Mouse (Mus musculus) frontal cortex, postnatal 25 days (tissue): ENCODE measurements around the gene F12.

Experiments
- DNase-seq, 2 experiments: peaks; one replicate each; pipeline ENCODE4 v3.0.0; 2022; ENCODE audit warnings: low spot score in 2 of 2

Gene F12

GRCm38 (mm10) chr13:55426613-55427012 lies at the start of gene F12:
Gene F12, minus strand, starts transcription at chr13:55426793.
- no peak for DNase-seq

GRCm38 (mm10) chr13:55476256-55476655 lies 49.7 kb upstream of the F12 start:
- DNase-seq: no peak

- DNase-seq: no peak
These were observed 49.2 kb upstream of the F12 start for GRCm38 (mm10) chr13:55475750-55476149.

GRCm38 (mm10) chr13:55474621-55475069 lies 48.1 kb upstream of the F12 start:
- DNase-seq: peak in 1 of 2 experiments; percentile 55

GRCm38 (mm10) chr13:55473961-55474360 lies 47.4 kb upstream of the F12 start:
- DNase-seq: no peak

GRCm38 (mm10) chr13:55473076-55473831 lies 46.7 kb upstream of the F12 start:
- DNase-seq: no peak

- peak in 1 of 2 experiments; percentile 64 for DNase-seq
These were observed 45.8 kb upstream of the F12 start for GRCm38 (mm10) chr13:55472132-55473022.

GRCm38 (mm10) chr13:55471819-55472131 lies 45.2 kb upstream of the F12 start:
- no peak for DNase-seq

- peak in 1 of 2 experiments; percentile 79 for DNase-seq
These were observed 44.7 kb upstream of the F12 start for GRCm38 (mm10) chr13:55471156-55471818.

- no peak for DNase-seq
These were observed 43.8 kb upstream of the F12 start for GRCm38 (mm10) chr13:55470372-55470771.

GRCm38 (mm10) chr13:55468851-55469560 lies 42.4 kb upstream of the F12 start:
- DNase-seq: no peak

GRCm38 (mm10) chr13:55465830-55466440 lies 39.3 kb upstream of the F12 start:
- DNase-seq: no peak

GRCm38 (mm10) chr13:55465184-55465583 lies 38.6 kb upstream of the F12 start:
- DNase-seq: no peak

- DNase-seq: peak in 1 of 2 experiments; percentile 55
These were observed 37.7 kb upstream of the F12 start, which contains the start of gene Prr7 for GRCm38 (mm10) chr13:55464027-55464884. Gene Prr7, plus strand, starts transcription at chr13:55464267.

GRCm38 (mm10) chr13:55463399-55464026 lies 36.9 kb upstream of the F12 start:
- DNase-seq: no peak

- no peak for DNase-seq
These were observed 36.4 kb upstream of the F12 start for GRCm38 (mm10) chr13:55462965-55463364.

- no peak for DNase-seq
These were observed 25.4 kb upstream of the F12 start for GRCm38 (mm10) chr13:55451785-55452549.

GRCm38 (mm10) chr13:55451296-55451695 lies 24.7 kb upstream of the F12 start:
- DNase-seq: no peak

- peak in 1 of 2 experiments; percentile 30 for DNase-seq
These were observed 24.0 kb upstream of the F12 start for GRCm38 (mm10) chr13:55450511-55450980.
